Mouse (Mus musculus) adrenal gland, adult 10 weeks (tissue): ENCODE measurements around the gene Syt16. TPM values are rescaled to one million over a fixed set of nuclear protein-coding genes. Genes with fewer than 3 reads are reported as not detected.

Experiments
- polyA plus RNA-seq: library from polyadenylated mRNA; stranded (reverse); fragments of 350-450 nt; fragmentation: Illumina TruSeq; extraction: RNeasy Lipid Tissue Mini Kit (QIAGEN cat#74804); gene quantifications from one replicate; pipeline ENCODE4 v1.2.3, GENCODE M21; 2014; ENCODE audit warnings: low read depth, low replicate concordance

The Syt16 gene
- polyA plus RNA-seq: 0.58 TPM

DNA sequence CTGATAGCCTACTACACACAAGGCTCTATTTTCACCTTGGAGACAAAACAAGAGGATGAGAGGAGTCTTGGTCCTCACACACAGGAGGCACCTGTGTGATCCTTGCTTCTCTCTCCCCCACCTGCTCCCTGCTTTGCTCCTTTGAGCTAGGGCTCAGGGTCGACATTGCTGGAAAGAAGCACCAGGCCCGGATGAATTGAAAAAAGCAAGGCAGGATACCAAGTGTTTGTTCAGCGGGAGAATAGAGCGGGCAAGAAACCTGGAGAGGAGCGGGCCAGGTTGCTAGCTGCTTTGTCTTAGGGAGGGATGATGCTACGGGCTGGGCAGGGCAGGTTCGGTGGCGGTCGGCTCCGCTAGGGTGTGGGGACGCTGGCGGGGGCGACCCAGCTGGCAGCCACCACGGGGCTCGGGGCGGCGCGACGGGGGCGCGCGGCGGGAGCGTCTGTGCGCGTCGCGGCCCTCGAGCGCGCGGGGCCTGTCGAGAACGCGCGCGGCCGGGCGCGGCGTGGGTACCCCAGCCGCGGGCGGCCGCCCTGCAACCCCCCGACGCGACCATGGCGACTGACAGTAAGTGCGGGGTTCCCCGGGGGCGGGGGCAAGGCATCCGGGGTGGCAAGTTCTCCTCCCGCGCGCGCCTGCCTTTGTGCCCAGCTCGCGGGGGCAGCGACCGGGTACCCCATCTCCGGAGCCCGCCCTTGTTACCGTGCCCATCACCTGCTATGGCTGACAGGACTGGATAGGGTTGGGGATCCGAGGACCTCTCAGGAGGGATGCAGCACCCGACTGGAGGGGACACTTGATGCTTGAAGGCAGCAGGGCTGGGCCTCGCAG is at the start of gene Syt16:
Gene Syt16 (plus strand): TSS at position 365 of the 831 bp plus-strand sequence.

GRCm38 (mm10) chr12:73964291-73965281 is 32.9 kb upstream of the Syt16 start, which contains the start of gene Snapc1:
Snapc1 (plus strand) TSS chr12:73964481.

DNA sequence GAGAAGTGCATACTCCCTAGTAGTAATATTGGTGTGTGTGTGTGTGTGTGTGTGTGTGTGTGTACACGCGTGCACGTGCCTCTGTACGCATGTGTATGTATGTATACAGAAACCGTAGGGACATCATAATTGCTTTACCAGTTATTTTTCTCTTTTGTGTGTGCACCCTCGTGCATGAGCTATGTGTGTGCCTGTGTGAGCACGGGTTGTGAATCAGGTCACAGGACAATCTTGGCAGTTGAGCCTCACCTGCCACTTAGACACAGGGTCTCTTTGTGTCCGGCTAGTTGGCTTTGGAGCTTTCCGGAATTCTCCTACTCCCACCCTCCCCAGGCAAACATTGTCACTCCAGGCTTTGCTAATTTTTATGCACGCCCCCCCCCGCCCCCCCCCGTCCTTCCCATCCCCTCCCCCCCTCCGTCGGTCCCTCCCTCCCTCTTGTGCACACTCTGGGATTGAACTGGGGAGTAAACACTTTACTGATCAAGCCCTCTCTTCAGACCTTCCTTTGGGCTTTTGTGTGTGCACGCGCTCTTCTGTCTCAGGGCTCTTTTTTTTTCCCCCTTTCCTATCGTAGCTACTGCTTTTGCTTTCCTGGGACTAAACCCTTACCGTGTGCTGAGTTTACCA is 319.0 kb downstream of the Syt16 start, which contains the start of gene Gm11042:
Gene Gm11042 (minus strand): TSS at position 51 of the 630 bp plus-strand sequence.

Other genes starting within 250 kb of the Syt16 start
- gene Hif1a, start 96.3 kb upstream of the Syt16 start, polyA plus RNA-seq: 133 TPM
- gene Gm49321, start 60.0 kb upstream of the Syt16 start, polyA plus RNA-seq: not detected
- 19.5 TPM for gene Snapc1, start 33.2 kb upstream of the Syt16 start, polyA plus RNA-seq